ENCODE assay signal across 20 mouse cellular contexts in genomic region chr1:11580026-11580425, GRCm38 (mm10).
DNase-seq lines count a peak whose midpoint lies in the region; ATAC-seq and TF ChIP-seq lines count a peak whose summit lies in the region.
"Had no signal": no experiment of that assay in that cellular context is flagged by ENCODE, and none has a peak within 500 bp of the region (broad histone marks: within the 10 kb centered on the region; RNA-seq: fewer than 3 reads in every experiment).

No protein-coding gene starts in this region.

- TF ChIP-seq CTCF in olfactory bulb, adult 2 months (IDR thresholded peaks at IDR 0.05; ENCODE audit: insufficient read depth, low read depth, low read length), result no peak

- no peak for TF ChIP-seq POLR2A in olfactory bulb, adult 2 months (IDR thresholded peaks at IDR 0.05; ENCODE audit: insufficient read depth, low read depth, low read length)

- peak overlapping the region; percentile 60; the same call in 1 of the 2 replicates for H3K27ac ChIP-seq in olfactory bulb, adult 2 months (ENCODE audit: insufficient read depth, low read depth, low read length)
- H3K27ac ChIP-seq: embryonic facial prominence, embryonic 12.5 days; embryonic facial prominence, embryonic 15.5 days; hindbrain, embryonic 12.5 days; hindbrain, embryonic 15.5 days had no signal

- WGBS in olfactory bulb, adult 2 months, result 58% methylated on average over 4 of the region's 4 CpGs

- H3K4me1 ChIP-seq in olfactory bulb, adult 2 months (ENCODE audit: control insufficient read depth, insufficient read depth, low read length), result peaks cover 4% of the 10 kb centered on the region
- H3K4me1 ChIP-seq: embryonic facial prominence, embryonic 12.5 days; embryonic facial prominence, embryonic 15.5 days; hindbrain, embryonic 12.5 days; hindbrain, embryonic 15.5 days had no signal

- DNase-seq in frontal cortex, adult 2 months (ENCODE audit: extremely low spot score in 1 of 2, low spot score in 1 of 2), result no peak
- peak; percentile 12 for DNase-seq in right cerebral cortex, adult 18-20 months
- no peak for DNase-seq in right cerebral cortex, postnatal 4 days
- DNase-seq: adrenal gland, adult 2 months; adrenal gland, postnatal 14 days; cerebellum, adult 18-20 months; cerebellum, adult 9-11 months; forebrain, postnatal 0 days; gastrocnemius, postnatal 10 days; gastrocnemius, postnatal 36 days; heart, adult 11 months had no signal

- H3K4me3 ChIP-seq in olfactory bulb, adult 2 months (ENCODE audit: insufficient read depth, low read depth, low read length), result no peak overlapping the region
- H3K4me3 ChIP-seq: embryonic facial prominence, embryonic 12.5 days; embryonic facial prominence, embryonic 15.5 days; hindbrain, embryonic 12.5 days; hindbrain, embryonic 15.5 days had no signal

- ATAC-seq in frontal cortex, adult (ENCODE audit: low TSS enrichment), result peak; percentile 68
- ATAC-seq in granulocyte monocyte progenitor cell, adult 5-6 weeks (replicated peaks; ENCODE audit: poor library complexity, severe bottlenecking), result no peak
- ATAC-seq: CD4-positive, CD25-positive, alpha-beta regulatory T cell, adult 4 months; forebrain, embryonic 14.5 days; forebrain, postnatal 0 days had no signal
